Mouse (Mus musculus) ES-Bruce4 (cell line): ENCODE results near the gene Asrgl1. TPM values are rescaled to one million over a fixed set of nuclear protein-coding genes. Genes with fewer than 3 reads are reported as not detected.
"Not testable (repeated sequence)": the region's sequence is repeated elsewhere in the genome, so short reads cannot be mapped to it uniquely, and the experiment has no call there.

Source experiments
- H3K27ac ChIP-seq: 2 replicates; pipeline ENCODE4 v1.5.1; 2012; ENCODE audit warnings: low read length, inconsistent platforms; ENCODE audit not compliant: insufficient read depth
- H3K27me3 ChIP-seq: 2 replicates; pipeline ENCODE4 v1.6.1; 2012; ENCODE audit warnings: mild to moderate bottlenecking, low read length, inconsistent platforms; ENCODE audit not compliant: control insufficient read depth, poor library complexity, insufficient read depth, severe bottlenecking
- H3K36me3 ChIP-seq: 2 replicates; pipeline ENCODE4 v1.6.1; 2012; ENCODE audit warnings: inconsistent platforms, mild to moderate bottlenecking, low read length, moderate library complexity; ENCODE audit not compliant: control insufficient read depth, poor library complexity, insufficient read depth, severe bottlenecking
- H3K4me1 ChIP-seq: one replicate; pipeline ENCODE4 v1.8.1; 2011; ENCODE audit warnings: low read length; ENCODE audit not compliant: control insufficient read depth, insufficient read depth
- H3K4me3 ChIP-seq: 2 replicates; pipeline ENCODE4 v1.5.1; 2011; ENCODE audit warnings: low read depth, mild to moderate bottlenecking, low read length
- H3K9ac ChIP-seq: 2 replicates; pipeline ENCODE4 v1.6.1; 2012; ENCODE audit warnings: low read depth, mild to moderate bottlenecking, inconsistent platforms; ENCODE audit not compliant: poor library complexity, severe bottlenecking
- H3K9me3 ChIP-seq: replicated peaks from 2 replicates; pipeline ENCODE4 v1.6.1; 2012; ENCODE audit warnings: mild to moderate bottlenecking, low read length, inconsistent platforms; ENCODE audit not compliant: control insufficient read depth, poor library complexity, insufficient read depth, severe bottlenecking
- CTCF ChIP-seq: IDR thresholded peaks from one replicate; pipeline ENCODE4 v1.8.1; 2011; ENCODE audit warnings: low read depth, low read length
- EP300 ChIP-seq: IDR thresholded peaks from 2 replicates; pipeline ENCODE4 v1.6.1; 2011; ENCODE audit warnings: low read depth, low read length; ENCODE audit not compliant: insufficient read depth
- POLR2A ChIP-seq: IDR thresholded peaks from one replicate; pipeline ENCODE4 v1.8.1; 2011; ENCODE audit warnings: low read length; ENCODE audit not compliant: insufficient read depth
- polyA plus RNA-seq: library from polyadenylated mRNA; stranded (reverse); fragments of >200 nt; gene quantifications from 2 replicates; pipeline ENCODE4 v1.2.4, GENCODE M21; 2011; ENCODE audit warnings: low read depth; ENCODE audit not compliant: missing spikeins, insufficient read depth, insufficient read length

Asrgl1 gene
- 14.8 and 23.3 TPM in 2 replicates for polyA plus RNA-seq

DNA sequence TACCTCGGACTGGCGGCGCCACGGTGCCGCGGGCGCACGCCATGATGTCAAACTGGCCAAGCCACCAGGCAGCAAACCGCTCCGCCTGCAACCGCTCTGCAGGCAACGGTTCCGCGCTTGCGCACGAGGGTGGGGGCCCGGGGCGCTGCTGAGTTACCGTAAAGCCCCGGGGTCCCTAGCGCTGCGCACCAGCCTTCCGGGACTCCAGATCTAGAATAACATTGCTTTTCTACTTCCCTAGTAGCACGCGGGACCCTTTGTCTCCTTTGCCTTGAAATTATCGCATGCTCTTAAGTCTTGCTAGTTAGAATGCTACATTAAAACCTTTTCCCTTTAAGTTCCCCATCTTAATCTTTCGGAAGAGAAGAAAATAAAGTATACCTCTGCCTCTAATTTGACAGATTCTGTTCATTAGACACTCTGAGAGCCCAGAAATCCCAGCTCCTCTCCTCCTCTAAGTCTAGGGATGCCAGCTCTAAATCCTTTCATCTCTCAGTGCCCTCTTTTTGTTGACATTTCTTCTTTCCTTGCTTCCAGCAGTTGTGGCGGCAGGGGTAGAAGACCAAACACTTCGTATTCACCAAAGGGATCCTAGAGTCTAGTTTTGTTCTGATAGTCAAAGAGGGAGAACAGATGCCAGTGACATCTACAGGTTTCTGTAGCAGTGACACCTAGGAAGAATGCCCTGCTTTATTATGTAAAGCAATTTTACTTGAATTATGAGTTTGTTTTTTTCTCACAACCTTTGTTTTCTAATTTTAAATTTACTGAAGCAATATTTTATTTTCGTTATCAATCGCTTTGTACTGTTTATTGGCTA lies at the start of gene Asrgl1:
TSS of gene Asrgl1 (minus strand) at position 125 of the 820 bp plus-strand sequence.
- no peaks in the 10 kb centered on the region for H3K9me3 ChIP-seq
- H3K4me3 ChIP-seq, result peak within 1 kb of the TSS; percentile 91
- no peak within 1 kb of the TSS for H3K27ac ChIP-seq
- H3K36me3 ChIP-seq, result peaks cover 7% of the 10 kb centered on the region
- H3K4me1 ChIP-seq, result no peaks in the 10 kb centered on the region
- H3K9ac ChIP-seq, result peak within 1 kb of the TSS; percentile 53
- TF ChIP-seq POLR2A (peak; percentile 86), CTCF (no peak), EP300 (0 out of 2 replicates have a peak, but pooled peaks have one; percentile 17)
- no peaks in the 10 kb centered on the region for H3K27me3 ChIP-seq

DNA sequence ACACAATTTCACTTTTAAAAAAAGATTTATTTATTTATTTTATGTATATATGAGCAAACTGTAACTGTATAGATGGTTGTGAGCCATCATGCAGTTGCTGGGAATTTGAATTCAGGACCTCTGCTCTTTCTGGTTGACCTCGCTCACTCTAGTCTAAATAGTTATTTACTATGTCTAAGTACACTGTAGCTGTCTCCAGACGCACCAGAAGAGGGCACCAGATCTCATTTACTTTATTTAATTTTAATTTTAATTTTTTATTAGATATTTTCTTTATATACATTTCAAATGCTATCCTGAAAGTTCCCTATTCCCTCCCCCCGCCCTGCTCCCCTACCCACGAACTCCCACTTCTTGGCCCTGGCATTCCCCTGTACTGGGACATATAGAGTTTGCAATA lies 10.8 kb upstream of the Asrgl1 start:
- no peaks in the 10 kb centered on the region for H3K4me1 ChIP-seq
- no peak overlapping the region for H3K27ac ChIP-seq
- H3K36me3 ChIP-seq, result no peaks in the 10 kb centered on the region
- H3K4me3 ChIP-seq, result no peak overlapping the region
- TF ChIP-seq CTCF (no peak), POLR2A (no peak)
- no peaks in the 10 kb centered on the region for H3K9me3 ChIP-seq
- no peak overlapping the region for H3K9ac ChIP-seq
- no peaks in the 10 kb centered on the region for H3K27me3 ChIP-seq

DNA sequence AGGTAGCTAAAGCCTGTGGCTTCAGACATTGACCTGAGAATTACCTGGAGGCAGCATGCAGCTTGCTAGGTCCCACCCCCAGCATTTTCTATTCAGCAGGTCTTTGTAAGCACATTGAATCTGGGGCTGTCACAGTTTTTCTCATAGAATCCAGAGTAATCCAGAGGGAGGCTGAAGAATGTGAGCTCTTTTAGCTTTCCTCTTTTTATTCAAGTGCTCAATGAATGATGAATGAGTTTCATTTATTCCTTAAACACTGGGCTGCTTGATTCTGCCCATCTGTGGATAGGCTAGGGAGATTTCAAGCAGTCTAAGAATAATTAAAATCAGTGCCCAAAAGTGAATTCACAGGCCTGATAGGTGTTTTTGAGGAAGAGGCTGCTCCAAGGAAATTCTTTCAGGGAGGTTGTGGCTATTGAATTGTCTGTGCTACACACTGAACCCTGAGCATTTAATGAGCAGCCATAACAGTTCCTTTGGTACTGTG lies 8.2 kb upstream of the Asrgl1 start:
- Histone ChIP-seq H3K4me3 (no peak overlapping the region), H3K4me1 (no peaks in the 10 kb centered on the region), H3K9me3 (no peaks in the 10 kb centered on the region), H3K9ac (no peak overlapping the region), H3K36me3 (no peaks in the 10 kb centered on the region), H3K27me3 (no peaks in the 10 kb centered on the region), H3K27ac (no peak overlapping the region)
- no peak for TF ChIP-seq CTCF
- TF ChIP-seq POLR2A, result no peak
- no peak for TF ChIP-seq EP300

DNA sequence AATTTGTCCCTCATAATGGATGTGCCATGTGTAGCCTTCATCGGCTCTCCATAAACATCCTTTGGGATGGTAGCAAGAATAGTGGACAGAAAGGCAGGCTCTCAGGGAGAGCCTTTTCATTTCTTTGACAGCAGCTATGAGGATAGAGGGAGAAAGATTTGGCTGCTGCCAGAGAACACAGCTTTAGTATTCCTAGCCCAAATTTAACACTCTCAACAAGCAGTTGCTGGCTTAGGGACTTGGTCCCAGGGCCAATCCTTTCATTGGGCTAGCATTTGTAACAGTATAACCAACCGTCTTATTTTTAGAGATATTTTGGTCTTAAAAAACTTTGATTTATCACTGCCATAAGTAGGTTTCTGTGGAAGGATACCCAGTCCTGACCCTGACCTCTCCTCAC lies 7.8 kb upstream of the Asrgl1 start:
- no peak overlapping the region for H3K27ac ChIP-seq
- no peaks in the 10 kb centered on the region for H3K4me1 ChIP-seq
- H3K36me3 ChIP-seq, result no peaks in the 10 kb centered on the region
- H3K9me3 ChIP-seq, result no peaks in the 10 kb centered on the region
- no peaks in the 10 kb centered on the region for H3K27me3 ChIP-seq
- TF ChIP-seq EP300 (no peak), CTCF (no peak), POLR2A (no peak)
- H3K4me3 ChIP-seq, result no peak overlapping the region
- no peak overlapping the region for H3K9ac ChIP-seq

DNA sequence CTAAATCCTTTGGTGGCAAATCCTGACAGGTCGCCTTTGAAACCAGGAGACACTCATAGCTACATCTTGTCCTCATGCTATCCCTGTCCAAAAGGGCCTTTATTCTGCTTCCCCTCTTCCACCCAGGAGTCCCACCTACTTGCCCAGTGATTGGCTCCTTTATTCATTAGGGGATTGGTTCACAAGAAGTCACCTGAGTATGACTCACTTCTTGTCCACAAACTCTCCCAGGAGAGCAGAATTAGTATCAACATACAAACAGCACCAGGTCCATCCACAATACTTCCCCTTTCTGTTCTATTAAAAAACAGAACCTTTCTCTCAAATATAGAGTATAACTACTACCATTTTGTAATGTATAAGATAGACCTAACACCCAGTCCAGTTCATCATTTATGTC lies 4.9 kb upstream of the Asrgl1 start:
- not testable (repeated sequence) for H3K9me3 ChIP-seq, H3K4me3 ChIP-seq, H3K27ac ChIP-seq, H3K9ac ChIP-seq, H3K36me3 ChIP-seq, H3K4me1 ChIP-seq, H3K27me3 ChIP-seq

DNA sequence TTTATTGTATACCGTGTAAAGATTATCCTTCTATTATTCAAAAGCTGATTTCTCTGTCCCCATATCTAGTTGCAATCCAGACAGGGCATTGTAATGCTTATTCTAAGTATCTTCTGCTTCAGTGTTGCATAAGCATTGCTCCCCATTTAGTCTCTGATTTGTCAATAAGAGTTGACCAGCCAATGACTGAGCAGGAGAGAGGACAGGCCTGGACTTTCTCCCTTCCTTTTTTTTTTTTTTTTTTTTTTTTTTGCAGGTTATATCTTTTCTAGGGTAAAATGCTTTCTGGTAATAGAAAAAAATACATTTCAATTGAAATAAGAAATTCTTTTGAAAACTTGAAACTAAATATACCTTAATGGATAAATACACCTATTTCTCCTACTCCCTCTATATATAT lies 1.7 kb upstream of the Asrgl1 start:
- no peak overlapping the region for H3K27ac ChIP-seq
- no peaks in the 10 kb centered on the region for H3K9me3 ChIP-seq
- no peaks in the 10 kb centered on the region for H3K4me1 ChIP-seq
- H3K4me3 ChIP-seq, result no peak overlapping the region
- peaks cover 7% of the 10 kb centered on the region for H3K36me3 ChIP-seq
- H3K9ac ChIP-seq, result no peak overlapping the region
- no peaks in the 10 kb centered on the region for H3K27me3 ChIP-seq
- TF ChIP-seq EP300 (no peak), CTCF (no peak), POLR2A (no peak)
